Mouse (Mus musculus): ENCODE data around the gene Nme6. TPM values are rescaled to one million over a fixed set of nuclear protein-coding genes. Genes with fewer than 3 reads are reported as not detected.
"Not testable (repeated sequence)": the region's sequence is repeated elsewhere in the genome, so short reads cannot be mapped to it uniquely, and the experiment has no call there.

The Nme6 gene
- polyA plus RNA-seq (2016; fragmentation: Nextera tagmentation; extraction: Ambion mirVana) = 106 and 108 TPM in 2 replicates

GRCm38 (mm10) chr9:109832391-109833087 lies at the start of gene Nme6:
Gene Nme6 (plus strand): TSS chr9:109832749.
- under 1% methylated on average over 32 of the region's 32 CpGs for WGBS

GRCm38 (mm10) chr9:109790570-109790969 lies 42.0 kb upstream of the Nme6 start, which contains the start of gene Fbxw27:
Gene Fbxw27 (minus strand): TSS chr9:109790670.
- H3K9me3 ChIP-seq; H3K27ac ChIP-seq; DNase-seq (ENCODE audit: low spot score); H3K27me3 ChIP-seq (ENCODE audit: insufficient read depth, poor library complexity, severe bottlenecking); H3K36me3 ChIP-seq; H3K4me3 ChIP-seq; H3K4me1 ChIP-seq (replicated peaks): not testable (repeated sequence)
- WGBS = 88% methylated on average over 4 of the region's 4 CpGs

More at GRCm38 (mm10) chr9:109832391-109833087, at the start of gene Nme6:
- no peaks in the 10 kb centered on the region for H3K9me3 ChIP-seq
- no peaks in the 10 kb centered on the region for H3K27me3 ChIP-seq (ENCODE audit: insufficient read depth, poor library complexity, severe bottlenecking)
- H3K27ac ChIP-seq = peak within 1 kb of the TSS; percentile 91
- peak; percentile 92 for DNase-seq (ENCODE audit: low spot score)
- peaks cover 14% of the 10 kb centered on the region for H3K4me1 ChIP-seq (replicated peaks)
- H3K36me3 ChIP-seq = peaks cover 37% of the 10 kb centered on the region
- H3K4me3 ChIP-seq = peak within 1 kb of the TSS; percentile 70

DNA sequence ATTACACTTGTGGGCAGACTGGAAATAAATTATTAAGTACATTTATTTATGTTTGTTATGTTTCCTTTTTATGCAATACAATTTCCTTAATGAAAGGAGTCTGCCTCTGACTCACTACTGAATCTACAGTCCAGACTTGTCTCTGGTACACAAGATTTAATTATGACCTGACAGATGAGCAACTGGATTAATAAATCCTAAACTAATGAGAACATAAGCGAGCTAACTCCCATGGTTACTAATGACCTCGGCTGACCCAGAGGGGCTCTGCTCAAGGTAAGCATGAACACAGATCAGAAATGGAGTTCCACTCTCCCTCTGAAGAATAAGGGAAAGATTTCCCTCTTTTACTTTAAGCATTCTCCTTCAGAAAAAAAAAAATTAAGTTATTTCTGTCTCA lies 37.3 kb upstream of the Nme6 start:
- Histone ChIP-seq H3K9me3 (no peaks in the 10 kb centered on the region), H3K36me3 (no peaks in the 10 kb centered on the region), H3K4me3 (no peak overlapping the region), H3K4me1 (replicated peaks) (no peaks in the 10 kb centered on the region), H3K27me3 (ENCODE audit: insufficient read depth, poor library complexity, severe bottlenecking) (no peaks in the 10 kb centered on the region), H3K27ac (no peak overlapping the region)
- DNase-seq (ENCODE audit: low spot score) = no peak
- WGBS = 86% methylated on average over 2 of the region's 2 CpGs

DNA sequence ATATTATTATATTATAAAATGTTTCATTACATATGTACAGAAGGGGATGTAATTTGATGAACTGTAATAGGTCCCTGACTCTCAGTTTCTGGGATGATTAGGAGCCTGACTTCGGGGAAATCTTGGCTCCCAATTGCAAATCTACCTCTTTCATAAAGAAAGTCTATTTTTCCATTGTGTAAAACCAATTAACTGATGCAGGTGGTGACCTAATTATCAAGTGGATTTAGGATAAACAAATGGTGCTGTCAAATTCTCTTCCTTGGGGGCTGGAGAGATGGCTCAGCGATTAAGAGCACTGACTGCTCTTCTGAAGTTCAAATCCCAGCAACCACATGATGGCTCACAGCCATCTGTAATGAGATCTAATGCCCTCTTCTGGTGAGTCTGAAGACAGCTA lies 36.7 kb upstream of the Nme6 start:
- H3K9me3 ChIP-seq = no peaks in the 10 kb centered on the region
- H3K36me3 ChIP-seq = no peaks in the 10 kb centered on the region
- no peaks in the 10 kb centered on the region for H3K27me3 ChIP-seq (ENCODE audit: insufficient read depth, poor library complexity, severe bottlenecking)
- no peaks in the 10 kb centered on the region for H3K4me1 ChIP-seq (replicated peaks)
- DNase-seq (ENCODE audit: low spot score) = no peak
- no peak overlapping the region for H3K4me3 ChIP-seq
- no peak overlapping the region for H3K27ac ChIP-seq
- 80% methylated on average over 2 of the region's 2 CpGs for WGBS

DNA sequence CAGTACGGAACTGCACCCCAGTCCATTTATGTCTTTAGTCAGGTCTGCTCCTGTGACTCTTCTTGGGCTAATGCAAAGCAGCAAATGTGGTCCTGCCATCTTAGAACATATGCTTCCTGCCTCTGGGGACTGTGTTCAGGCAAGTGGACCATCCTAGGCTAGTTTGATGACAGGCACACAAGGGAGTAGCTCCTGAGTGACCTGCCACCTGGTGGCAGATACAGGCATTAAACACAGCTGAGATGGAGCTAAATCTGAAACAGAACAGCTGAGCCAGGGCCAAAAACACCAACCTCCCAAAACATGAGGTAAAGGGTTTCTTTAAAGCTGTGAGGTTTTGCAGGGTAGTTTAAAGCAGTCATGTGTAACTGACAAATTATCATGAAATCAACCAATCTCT lies 34.5 kb upstream of the Nme6 start:
- H3K27me3 ChIP-seq (ENCODE audit: insufficient read depth, poor library complexity, severe bottlenecking) = no peaks in the 10 kb centered on the region
- no peak overlapping the region for H3K27ac ChIP-seq
- H3K36me3 ChIP-seq = no peaks in the 10 kb centered on the region
- no peaks in the 10 kb centered on the region for H3K9me3 ChIP-seq
- DNase-seq (ENCODE audit: low spot score) = peak; percentile 26
- H3K4me1 ChIP-seq (replicated peaks) = no peaks in the 10 kb centered on the region
- no peak overlapping the region for H3K4me3 ChIP-seq
- 95% methylated on average over 1 of the region's 1 CpGs for WGBS

DNA sequence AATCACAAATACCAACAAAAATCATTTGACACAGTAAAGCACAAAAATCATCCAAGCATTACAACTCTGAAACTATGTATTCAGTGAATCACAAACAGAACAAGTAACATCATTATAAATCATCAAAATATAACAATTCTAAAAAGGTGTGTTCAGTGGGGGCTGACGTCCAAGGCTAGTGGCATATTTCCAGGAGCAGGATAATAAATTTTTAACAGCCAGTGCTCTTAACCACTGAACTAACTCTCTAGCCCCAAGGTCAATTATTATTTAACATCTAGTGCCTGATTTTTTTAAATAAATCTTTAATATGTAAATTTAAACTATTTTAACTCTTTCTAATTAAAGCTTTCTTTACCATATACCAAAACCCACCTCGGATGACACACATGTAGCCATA lies 27.0 kb upstream of the Nme6 start:
- WGBS = 87% methylated on average over 2 of the region's 2 CpGs
- DNase-seq (ENCODE audit: low spot score); H3K4me3 ChIP-seq; H3K27me3 ChIP-seq (ENCODE audit: insufficient read depth, poor library complexity, severe bottlenecking); H3K27ac ChIP-seq; H3K4me1 ChIP-seq (replicated peaks); H3K9me3 ChIP-seq; H3K36me3 ChIP-seq: not testable (repeated sequence)

DNA sequence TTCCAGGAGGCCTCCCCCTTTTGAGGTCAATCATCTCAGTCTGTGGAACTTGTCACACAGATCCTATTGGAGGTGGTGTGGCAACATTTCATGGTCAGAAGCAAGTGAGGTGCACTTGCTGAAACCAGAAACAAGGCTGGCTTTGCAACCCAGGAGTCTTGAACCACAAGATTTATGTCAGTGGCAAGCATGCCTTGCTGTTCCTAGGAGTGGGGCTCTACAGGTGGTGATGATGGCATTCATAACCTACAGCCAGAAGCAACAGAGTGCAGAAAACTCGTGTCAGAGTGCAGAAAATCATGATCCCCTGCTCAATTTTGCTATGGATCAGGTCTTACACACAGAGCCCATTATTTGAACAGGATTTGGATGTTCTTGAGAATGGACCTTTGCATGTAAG lies 26.3 kb upstream of the Nme6 start:
- DNase-seq (ENCODE audit: low spot score) = no peak
- 73% methylated on average over 1 of the region's 1 CpGs for WGBS
- Histone ChIP-seq H3K36me3 (no peaks in the 10 kb centered on the region), H3K4me1 (replicated peaks) (no peaks in the 10 kb centered on the region), H3K27me3 (ENCODE audit: insufficient read depth, poor library complexity, severe bottlenecking) (no peaks in the 10 kb centered on the region), H3K9me3 (no peaks in the 10 kb centered on the region), H3K27ac (no peak overlapping the region), H3K4me3 (no peak overlapping the region)

DNA sequence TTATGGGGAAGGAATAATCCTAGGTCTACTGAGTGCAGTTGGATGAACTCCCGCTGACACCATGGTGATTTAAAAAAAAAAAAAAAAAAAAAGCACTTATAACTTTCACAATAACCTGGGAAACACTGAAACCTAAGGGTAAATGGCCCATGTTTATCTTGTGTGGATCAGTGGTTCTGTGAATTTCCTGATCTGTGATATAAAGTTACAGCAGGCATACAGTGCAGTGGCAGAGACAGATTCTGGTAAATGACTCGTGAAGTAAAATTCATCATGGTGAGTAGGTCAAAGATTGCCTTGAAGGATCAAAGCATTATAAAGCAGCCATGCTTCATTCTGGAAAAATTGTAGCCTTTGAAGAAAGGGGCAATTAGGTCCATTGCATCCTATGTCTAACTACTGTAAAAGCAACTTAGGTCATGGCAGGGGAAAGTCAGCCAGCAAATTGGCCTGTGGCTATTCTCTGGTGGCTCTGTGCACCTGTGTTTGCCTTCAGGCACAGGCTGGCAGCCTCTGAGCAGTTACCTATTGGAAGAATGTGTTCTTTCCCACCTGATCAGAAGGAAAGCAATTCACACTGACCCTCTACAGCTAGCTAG lies 25.8 kb upstream of the Nme6 start:
- Histone ChIP-seq H3K36me3 (no peaks in the 10 kb centered on the region), H3K9me3 (no peaks in the 10 kb centered on the region)
- DNase-seq (ENCODE audit: low spot score) = no peak

DNA sequence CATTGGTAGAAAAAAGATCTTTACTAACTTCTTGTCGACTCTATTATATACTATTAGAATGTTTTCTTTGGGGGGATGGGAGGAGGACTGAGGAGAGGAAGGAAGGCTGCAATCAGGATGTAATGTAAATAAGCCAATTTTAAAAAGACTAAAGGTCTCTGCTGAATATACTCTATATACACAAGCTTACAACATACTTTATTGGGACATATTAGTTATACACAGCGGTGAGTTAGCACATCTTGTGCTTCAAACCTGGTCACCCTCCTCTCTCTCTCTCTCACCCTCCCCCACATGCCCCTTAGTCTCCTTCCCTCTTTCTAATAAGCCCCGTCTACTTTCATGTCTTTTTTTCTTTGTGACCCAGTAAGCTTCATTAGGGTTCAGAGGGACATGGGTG lies 24.7 kb upstream of the Nme6 start:
- no peaks in the 10 kb centered on the region for H3K36me3 ChIP-seq
- 58% methylated on average over 3 of the region's 3 CpGs for WGBS

More for the DNA sequence above, 25.8 kb upstream of the Nme6 start:
- Histone ChIP-seq H3K4me1 (replicated peaks) (no peaks in the 10 kb centered on the region), H3K27ac (no peak overlapping the region), H3K4me3 (no peak overlapping the region), H3K27me3 (ENCODE audit: insufficient read depth, poor library complexity, severe bottlenecking) (no peaks in the 10 kb centered on the region)
- 80% methylated on average over 2 of the region's 2 CpGs for WGBS

GRCm38 (mm10) chr9:109811980-109812379 lies 20.6 kb upstream of the Nme6 start, which contains the start of gene Spink8:
Gene Spink8 (plus strand): TSS chr9:109812280.
- Histone ChIP-seq H3K27me3 (ENCODE audit: insufficient read depth, poor library complexity, severe bottlenecking) (no peaks in the 10 kb centered on the region), H3K4me3 (no peak within 1 kb of the TSS), H3K9me3 (no peaks in the 10 kb centered on the region), H3K27ac (no peak within 1 kb of the TSS), H3K4me1 (replicated peaks) (no peaks in the 10 kb centered on the region; the same call in 1 of the 2 replicates), H3K36me3 (no peaks in the 10 kb centered on the region)
- 60% methylated on average over 1 of the region's 1 CpGs for WGBS
- DNase-seq (ENCODE audit: low spot score) = no peak

More for the DNA sequence above, 24.7 kb upstream of the Nme6 start:
- no peaks in the 10 kb centered on the region for H3K27me3 ChIP-seq (ENCODE audit: insufficient read depth, poor library complexity, severe bottlenecking)
- H3K27ac ChIP-seq = no peak overlapping the region
- DNase-seq (ENCODE audit: low spot score) = no peak
- H3K4me3 ChIP-seq = no peak overlapping the region
- H3K9me3 ChIP-seq = no peaks in the 10 kb centered on the region
- no peaks in the 10 kb centered on the region for H3K4me1 ChIP-seq (replicated peaks)

GRCm38 (mm10) chr9:109813424-109813823 lies 19.1 kb upstream of the Nme6 start:
- Histone ChIP-seq H3K4me3 (no peak overlapping the region), H3K36me3 (no peaks in the 10 kb centered on the region), H3K27ac (no peak overlapping the region), H3K4me1 (replicated peaks) (no peaks in the 10 kb centered on the region; the same call in 1 of the 2 replicates), H3K27me3 (ENCODE audit: insufficient read depth, poor library complexity, severe bottlenecking) (no peaks in the 10 kb centered on the region), H3K9me3 (no peaks in the 10 kb centered on the region)
- no peak for DNase-seq (ENCODE audit: low spot score)
- WGBS = 51% methylated on average over 7 of the region's 7 CpGs

DNA sequence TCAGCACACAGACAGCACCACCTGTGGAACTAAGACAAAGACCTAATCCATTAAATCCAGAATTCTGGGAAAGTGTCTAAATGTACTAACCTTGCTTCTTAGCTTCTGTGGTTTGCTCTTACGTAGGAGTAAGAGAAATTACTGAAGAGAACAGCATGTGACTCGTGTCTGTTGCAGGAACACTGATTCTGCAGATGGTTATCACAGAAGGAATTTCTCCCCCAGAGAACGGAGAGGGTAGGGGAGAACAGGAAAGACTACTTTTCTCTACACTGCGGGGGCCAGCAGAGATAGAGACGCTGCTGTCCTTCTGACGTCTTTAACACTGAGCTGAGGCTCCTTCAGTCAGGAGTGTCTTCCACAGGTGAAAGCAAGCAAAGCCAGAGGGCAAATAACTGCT lies 16.2 kb upstream of the Nme6 start:
- Histone ChIP-seq H3K9me3 (no peaks in the 10 kb centered on the region), H3K36me3 (no peaks in the 10 kb centered on the region), H3K27me3 (ENCODE audit: insufficient read depth, poor library complexity, severe bottlenecking) (no peaks in the 10 kb centered on the region), H3K4me3 (no peak overlapping the region), H3K27ac (no peak overlapping the region), H3K4me1 (replicated peaks) (no peaks in the 10 kb centered on the region; the same call in 1 of the 2 replicates)
- 64% methylated on average over 6 of the region's 6 CpGs for WGBS
- DNase-seq (ENCODE audit: low spot score) = no peak

DNA sequence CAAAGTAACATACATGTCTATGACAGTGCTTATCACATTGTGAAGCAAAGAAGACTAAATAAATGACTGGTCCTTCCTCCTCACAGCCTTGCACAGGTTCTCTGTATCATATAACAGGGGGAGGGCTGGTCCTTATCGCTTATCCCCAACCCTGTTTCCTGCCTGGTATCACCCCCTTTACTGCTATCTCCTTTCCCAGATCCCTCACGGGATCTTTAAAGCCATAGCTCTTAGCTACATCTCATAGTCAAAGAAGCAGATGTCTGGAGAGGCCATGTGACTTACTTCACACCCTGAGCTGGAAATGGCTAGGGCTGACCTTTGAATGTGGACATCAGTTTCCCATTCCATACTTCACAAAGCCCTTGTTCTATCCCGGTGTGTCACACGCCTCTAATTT lies 6.8 kb upstream of the Nme6 start:
- H3K27me3 ChIP-seq (ENCODE audit: insufficient read depth, poor library complexity, severe bottlenecking) = no peaks in the 10 kb centered on the region
- 73% methylated on average over 4 of the region's 4 CpGs for WGBS
- no peaks in the 10 kb centered on the region for H3K9me3 ChIP-seq
- no peaks in the 10 kb centered on the region for H3K4me1 ChIP-seq (replicated peaks)
- H3K27ac ChIP-seq = no peak overlapping the region
- H3K36me3 ChIP-seq = peaks cover 12% of the 10 kb centered on the region
- no peak overlapping the region for H3K4me3 ChIP-seq
- no peak for DNase-seq (ENCODE audit: low spot score)
